Mouse (Mus musculus) cortical plate, adult 2 months (tissue): ENCODE data around the gene Syncrip.

Experiments
- CTCF ChIP-seq: fragments of 200-500 bp; IDR thresholded peaks from 2 replicates; pipeline ENCODE4 v1.5.1; 2011; ENCODE audit warnings: mild to moderate bottlenecking, control low read depth, low read length; ENCODE audit not compliant: insufficient read depth; ENCODE audit errors: extremely low read depth
- POLR2A ChIP-seq: fragments of 200-500 bp; IDR thresholded peaks from 2 replicates; pipeline ENCODE4 v1.6.1; 2011; ENCODE audit warnings: mild to moderate bottlenecking, low read length, control low read depth; ENCODE audit not compliant: insufficient read depth; ENCODE audit errors: extremely low read depth

DNA sequence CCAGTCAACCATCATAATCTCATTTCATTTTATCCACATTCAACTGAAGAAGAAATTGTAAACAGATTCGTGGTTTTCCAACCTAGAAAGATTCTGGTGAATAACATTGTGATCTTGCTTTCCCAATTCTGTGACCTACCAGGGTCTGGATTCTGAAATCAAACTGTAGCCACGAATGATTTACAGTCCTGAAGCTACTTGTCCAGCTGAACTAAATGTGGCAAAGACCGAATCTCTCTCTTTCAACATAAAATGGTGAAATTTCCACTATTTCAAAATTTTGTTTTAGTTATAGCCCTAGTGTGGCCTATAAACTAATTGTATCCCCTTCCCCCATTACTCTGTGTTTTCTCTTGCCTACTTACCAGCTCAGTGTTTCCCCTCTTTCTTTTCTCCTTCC, 47.2 kb upstream of the Syncrip start:
- TF ChIP-seq POLR2A (no peak), CTCF (no peak)
